Mouse (Mus musculus) cerebellum, adult 2 months (tissue): ENCODE results near the gene Rnase4.

Experiments
- CTCF ChIP-seq: fragments of 200-500 bp; IDR thresholded peaks from 2 replicates; pipeline ENCODE4 v1.5.1; 2011; ENCODE audit warnings: low read depth, mild to moderate bottlenecking, control low read depth, low read length, moderate library complexity, borderline replicate concordance; ENCODE audit not compliant: insufficient read depth
- POLR2A ChIP-seq: fragments of 200-500 bp; IDR thresholded peaks from 2 replicates; pipeline ENCODE4 v1.6.1; 2011; ENCODE audit warnings: low read length, control low read depth, borderline replicate concordance; ENCODE audit not compliant: insufficient read depth

DNA sequence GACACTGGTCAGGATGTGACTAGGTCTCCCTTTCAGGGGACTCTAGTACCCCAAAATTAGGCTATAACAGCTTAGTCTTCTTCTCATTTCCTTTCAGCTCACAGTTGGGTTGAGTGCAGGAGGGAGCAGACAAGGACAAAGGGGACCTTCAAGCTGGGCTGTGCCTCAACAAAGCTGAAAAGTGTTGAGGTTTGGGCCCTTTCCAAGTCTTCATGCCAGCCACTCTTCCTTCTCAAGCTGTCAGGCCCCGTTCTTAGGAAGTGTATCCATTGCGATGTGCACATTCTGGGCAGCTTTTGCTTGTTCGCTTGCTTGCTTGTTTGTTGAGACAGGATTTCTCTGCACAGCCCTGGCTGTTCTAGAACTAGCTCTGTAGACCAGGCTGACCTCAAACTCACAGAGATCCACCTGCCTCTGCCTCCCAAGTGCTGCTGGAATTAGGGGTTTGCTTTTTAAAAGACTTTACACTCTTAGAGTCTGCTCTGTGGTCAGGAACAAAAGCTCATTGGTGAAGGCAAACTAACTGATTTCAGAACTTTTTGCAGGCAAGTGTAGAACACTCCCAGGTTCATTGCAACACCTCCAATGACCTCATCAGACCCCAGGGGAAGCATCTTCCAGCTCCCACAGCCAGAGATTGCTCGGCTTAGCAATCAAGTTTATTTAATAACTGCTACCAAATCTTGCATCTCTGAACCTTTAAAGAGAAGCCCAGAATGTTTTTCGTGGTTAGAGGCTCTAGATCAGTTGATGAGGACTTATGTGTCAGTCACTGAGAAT lies 3.4 kb downstream of the Rnase4 start:
- TF ChIP-seq CTCF: no peak
- no peak for TF ChIP-seq POLR2A
